Mouse (Mus musculus) MEL (cell line): ENCODE measurements at regions not wholly inside any gene's neighbourhood (a gene's known extent, or its start where the extent isn't known, plus 50 kb on each side); places are given as distances from the start of the nearest gene placed in this dataset.
A peak's percentile ranks its signal among the peaks of the same experiment; 100 is the strongest.

ENCODE experiments used
- DNase-seq: peaks from one replicate; pipeline ENCODE4 v3.0.0; 2011; ENCODE audit warnings: low read depth, low spot score
- H3K27ac ChIP-seq: 2 replicates; pipeline ENCODE4 v1.5.1; 2012; ENCODE audit warnings: low read depth, mild to moderate bottlenecking, control low read depth, low read length, moderate library complexity; ENCODE audit not compliant: control insufficient read depth
- H3K27me3 ChIP-seq, 2 experiments: fragments of 150-350 bp in 1 of 2; sonication (generic) in 1 of 2; 2 replicates each; pipeline ENCODE4 v1.6.1; 2012; ENCODE audit warnings: low read length in 2 of 2, mild to moderate bottlenecking in 2 of 2, improper control_type of control experiment in 1 of 2, moderate library complexity in 1 of 2; ENCODE audit not compliant: insufficient read depth in 2 of 2, control insufficient read depth in 1 of 2
- H3K36me3 ChIP-seq, 2 experiments: 2 replicates each; pipeline ENCODE4 v1.6.1; 2012 to 2014; ENCODE audit warnings: low read length in 2 of 2, improper control_type of control experiment in 1 of 2, inconsistent platforms in 1 of 2, mild to moderate bottlenecking in 1 of 2; ENCODE audit not compliant: insufficient read depth in 2 of 2, control insufficient read depth in 1 of 2
- H3K4me1 ChIP-seq, 2 experiments: fragments of 150-350 bp in 1 of 2; sonication (generic) in 1 of 2; 2 replicates each; pipeline ENCODE4 v1.6.1; 2012; ENCODE audit warnings: low read length in 2 of 2, improper control_type of control experiment in 1 of 2, mild to moderate bottlenecking in 1 of 2; ENCODE audit not compliant: insufficient read depth in 2 of 2, control insufficient read depth in 1 of 2
- H3K4me3 ChIP-seq, 2 experiments: fragments of 150-350 bp in 1 of 2; sonication (generic) in 1 of 2; 2 replicates each; pipeline ENCODE4 v1.5.1; 2012; ENCODE audit warnings: low read depth in 2 of 2, low read length in 2 of 2, mild to moderate bottlenecking in 2 of 2, moderate library complexity in 2 of 2, control low read depth in 1 of 2, improper control_type of control experiment in 1 of 2; ENCODE audit not compliant: control insufficient read depth in 1 of 2, insufficient read depth in 1 of 2
- H3K79me2 ChIP-seq: 2 replicates; pipeline ENCODE4 v1.6.1; 2012; ENCODE audit warnings: mild to moderate bottlenecking, low read length, moderate library complexity; ENCODE audit not compliant: control insufficient read depth, poor library complexity, insufficient read depth
- H3K9ac ChIP-seq: 2 replicates; pipeline ENCODE4 v1.6.1; 2012; ENCODE audit warnings: low read depth, mild to moderate bottlenecking, control low read depth, low read length, moderate library complexity; ENCODE audit not compliant: control insufficient read depth, poor library complexity, severe bottlenecking
- H3K9me3 ChIP-seq: fragments of 150-350 bp; sonication (generic); replicated peaks from 2 replicates; pipeline ENCODE4 v1.6.1; 2012; ENCODE audit warnings: mild to moderate bottlenecking, low read length, improper control_type of control experiment, moderate library complexity; ENCODE audit not compliant: insufficient read depth
- BHLHE40 ChIP-seq: IDR thresholded peaks from 2 replicates; pipeline ENCODE4 v1.6.1; 2012; ENCODE audit warnings: low read depth, mild to moderate bottlenecking, inconsistent platforms, low read length, improper control_type of control experiment, borderline replicate concordance
- CHD1 ChIP-seq: IDR thresholded peaks from 2 replicates; pipeline ENCODE4 v1.6.1; 2012; ENCODE audit warnings: low read depth, mild to moderate bottlenecking, inconsistent platforms, low read length, improper control_type of control experiment
- CHD2 ChIP-seq: IDR thresholded peaks from 2 replicates; pipeline ENCODE4 v1.6.1; 2011; ENCODE audit warnings: low read length, improper control_type of control experiment
- ELF1 ChIP-seq: IDR thresholded peaks from 2 replicates; pipeline ENCODE4 v1.6.1; 2014; ENCODE audit warnings: low read depth, mild to moderate bottlenecking, inconsistent platforms, low read length, improper control_type of control experiment, moderate library complexity
- EP300 ChIP-seq, 2 experiments: IDR thresholded peaks; 2 replicates each; pipeline ENCODE4 v1.6.1; 2011; ENCODE audit warnings: improper control_type of control experiment in 2 of 2, low read length in 2 of 2, low read depth in 1 of 2, mild to moderate bottlenecking in 1 of 2
- GABPA ChIP-seq: IDR thresholded peaks from 2 replicates; pipeline ENCODE4 v1.6.1; 2012; ENCODE audit warnings: low read depth, mild to moderate bottlenecking, inconsistent platforms, low read length, improper control_type of control experiment, moderate library complexity
- GATA1 ChIP-seq: IDR thresholded peaks from 2 replicates; pipeline ENCODE4 v1.6.1; 2011; ENCODE audit warnings: low read depth, low read length, improper control_type of control experiment
- HCFC1 ChIP-seq: IDR thresholded peaks from 2 replicates; pipeline ENCODE4 v1.6.1; 2012; ENCODE audit warnings: low read depth, mild to moderate bottlenecking, inconsistent platforms, low read length, improper control_type of control experiment, moderate library complexity
- MAFK ChIP-seq: IDR thresholded peaks from 2 replicates; pipeline ENCODE4 v1.6.1; 2011; ENCODE audit warnings: low read depth, mild to moderate bottlenecking, low read length, improper control_type of control experiment, borderline replicate concordance
- MAX ChIP-seq: IDR thresholded peaks from 2 replicates; pipeline ENCODE4 v1.6.1; 2011; ENCODE audit warnings: low read length, improper control_type of control experiment
- MAZ ChIP-seq: IDR thresholded peaks from 2 replicates; pipeline ENCODE4 v1.6.1; 2012; ENCODE audit warnings: low read depth, mild to moderate bottlenecking, inconsistent platforms, low read length, improper control_type of control experiment
- MEF2A ChIP-seq: IDR thresholded peaks from 2 replicates; pipeline ENCODE4 v1.6.1; 2014; ENCODE audit warnings: low read depth, mild to moderate bottlenecking, inconsistent platforms, low read length, improper control_type of control experiment; ENCODE audit not compliant: poor library complexity, insufficient replicate concordance, severe bottlenecking; ENCODE audit errors: extremely low read depth
- MXI1 ChIP-seq: IDR thresholded peaks from 2 replicates; pipeline ENCODE4 v1.6.1; 2011; ENCODE audit warnings: mild to moderate bottlenecking, low read depth, low read length, improper control_type of control experiment
- MYB ChIP-seq: IDR thresholded peaks from 2 replicates; pipeline ENCODE4 v1.6.1; 2011; ENCODE audit warnings: mild to moderate bottlenecking, low read depth, low read length, improper control_type of control experiment
- MYC ChIP-seq: IDR thresholded peaks from 2 replicates; pipeline ENCODE4 v1.6.1; 2011; ENCODE audit warnings: low read depth, mild to moderate bottlenecking, low read length, improper control_type of control experiment, moderate library complexity
- NELFE ChIP-seq: IDR thresholded peaks from 2 replicates; pipeline ENCODE4 v1.6.1; 2011; ENCODE audit warnings: low read depth, low read length, improper control_type of control experiment
- POLR2A ChIP-seq, 2 experiments: IDR thresholded peaks; 2 replicates each; pipeline ENCODE4 v1.6.1; 2011 to 2012; ENCODE audit warnings: low read length in 2 of 2, mild to moderate bottlenecking in 2 of 2, control low read depth in 1 of 2, improper control_type of control experiment in 1 of 2, low read depth in 1 of 2, moderate library complexity in 1 of 2; ENCODE audit not compliant: control insufficient read depth in 1 of 2, insufficient read depth in 1 of 2, poor library complexity in 1 of 2
- POLR2AphosphoS2 ChIP-seq: IDR thresholded peaks from 2 replicates; pipeline ENCODE4 v1.6.1; 2011; ENCODE audit warnings: low read length, improper control_type of control experiment
- POLR2AphosphoS5 ChIP-seq: IDR thresholded peaks from 2 replicates; pipeline ENCODE4 v1.6.1; 2012; ENCODE audit warnings: low read depth, borderline replicate concordance, mild to moderate bottlenecking, inconsistent platforms, low read length, moderate library complexity, mixed read lengths
- RCOR1 ChIP-seq: IDR thresholded peaks from 2 replicates; pipeline ENCODE4 v1.6.1; 2012; ENCODE audit warnings: low read depth, mild to moderate bottlenecking, inconsistent platforms, low read length, improper control_type of control experiment
- SMC3 ChIP-seq: IDR thresholded peaks from 2 replicates; pipeline ENCODE4 v1.6.1; 2011; ENCODE audit warnings: low read depth, low read length, improper control_type of control experiment
- TAL1 ChIP-seq: IDR thresholded peaks from 2 replicates; pipeline ENCODE4 v1.6.1; 2012; ENCODE audit warnings: mild to moderate bottlenecking, inconsistent platforms, low read length, moderate library complexity, mixed read lengths
- TCF12 ChIP-seq: IDR thresholded peaks from 2 replicates; pipeline ENCODE4 v1.6.1; 2014; ENCODE audit warnings: low read depth, mild to moderate bottlenecking, inconsistent platforms, low read length, improper control_type of control experiment, moderate library complexity
- UBTF ChIP-seq: IDR thresholded peaks from 2 replicates; pipeline ENCODE4 v1.6.1; 2012; ENCODE audit warnings: low read depth, mild to moderate bottlenecking, inconsistent platforms, low read length, improper control_type of control experiment, moderate library complexity, borderline replicate concordance; ENCODE audit not compliant: insufficient read depth
- USF1 ChIP-seq: IDR thresholded peaks from 2 replicates; pipeline ENCODE4 v1.6.1; 2014; ENCODE audit warnings: low read depth, mild to moderate bottlenecking, inconsistent platforms, low read length, improper control_type of control experiment, moderate library complexity
- USF2 ChIP-seq, 2 experiments: IDR thresholded peaks; 2 replicates each; pipeline ENCODE4 v1.6.1; 2011 to 2012; ENCODE audit warnings: improper control_type of control experiment in 2 of 2, low read length in 2 of 2, borderline replicate concordance in 1 of 2, inconsistent platforms in 1 of 2, low read depth in 1 of 2, mild to moderate bottlenecking in 1 of 2; ENCODE audit not compliant: insufficient read depth in 1 of 2
- ZC3H11A ChIP-seq: IDR thresholded peaks from 2 replicates; pipeline ENCODE4 v1.6.1; 2012; ENCODE audit warnings: low read depth, mild to moderate bottlenecking, inconsistent platforms, low read length, improper control_type of control experiment
- ZKSCAN1 ChIP-seq: IDR thresholded peaks from 2 replicates; pipeline ENCODE4 v1.6.1; 2012; ENCODE audit warnings: low read depth, mild to moderate bottlenecking, inconsistent platforms, low read length, improper control_type of control experiment, moderate library complexity
- ZMIZ1 ChIP-seq: IDR thresholded peaks from 2 replicates; pipeline ENCODE4 v1.6.1; 2012; ENCODE audit warnings: low read depth, mild to moderate bottlenecking, inconsistent platforms, low read length, improper control_type of control experiment, moderate library complexity
- ZNF384 ChIP-seq: IDR thresholded peaks from 2 replicates; pipeline ENCODE4 v1.6.1; 2012; ENCODE audit warnings: low read depth, mild to moderate bottlenecking, inconsistent platforms, low read length, improper control_type of control experiment

DNA sequence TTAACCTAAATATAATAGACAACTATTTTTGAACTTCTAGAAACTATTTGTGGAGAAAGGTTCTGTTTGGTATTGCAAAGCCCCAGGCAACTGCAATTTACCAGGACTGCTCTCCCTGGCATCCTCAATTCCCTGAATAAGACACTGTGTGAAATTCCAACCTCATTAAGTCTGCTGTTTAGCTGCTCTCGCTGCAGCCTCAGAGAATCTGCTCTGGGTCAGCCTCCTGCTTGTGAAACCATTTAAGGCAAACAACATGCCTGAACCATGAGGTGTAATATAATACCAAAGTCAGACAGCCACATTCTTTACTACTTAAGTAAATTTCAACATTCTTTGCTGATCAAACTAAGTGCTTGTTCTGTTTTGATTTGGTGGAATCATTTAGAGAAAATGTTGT lies 1177.6 kb upstream of the Cited2 start:
- no peak for DNase-seq
- no peaks in the 10 kb centered on the region for H3K4me1 ChIP-seq
- no peak for TF ChIP-seq GABPA

DNA sequence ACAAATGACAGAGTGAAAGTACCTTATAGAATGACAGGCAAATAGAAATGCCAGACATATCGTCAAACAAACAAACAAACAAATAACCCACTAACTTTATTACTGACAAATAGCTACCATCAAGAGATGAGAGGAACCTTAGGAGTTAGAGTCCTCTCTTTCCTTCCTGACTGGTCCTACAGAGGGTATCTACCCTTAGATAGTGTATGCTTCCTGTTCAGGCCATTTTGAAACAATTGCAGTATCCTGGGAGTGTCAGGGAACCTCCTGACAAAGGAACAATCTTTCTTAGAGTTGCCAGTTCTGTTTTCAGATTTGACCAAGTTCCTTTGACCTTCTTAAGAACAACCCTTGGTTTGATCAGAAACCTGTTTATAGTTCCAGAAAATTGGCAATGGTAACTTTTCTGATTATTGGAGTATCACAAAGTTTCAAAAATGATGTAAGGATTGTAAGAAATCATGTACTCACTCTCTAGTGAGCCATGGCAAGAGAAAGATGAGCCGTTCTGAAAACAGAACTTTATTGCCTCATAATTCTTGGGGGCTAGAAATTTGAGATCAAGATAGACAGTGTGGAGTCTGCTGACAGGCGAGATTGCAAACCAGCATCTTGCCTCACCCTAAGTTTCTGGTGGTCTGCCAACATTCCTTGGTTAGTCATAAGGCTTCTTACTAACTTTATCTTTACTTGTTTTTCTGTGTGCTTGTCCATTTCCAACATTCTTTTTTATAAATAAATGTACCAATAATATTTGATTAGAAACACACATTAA lies 1170.0 kb upstream of the Cited2 start:
- Histone ChIP-seq H3K9me3 (no peaks in the 10 kb centered on the region), H3K36me3 (peaks cover 0 to 10% of the 10 kb centered on the region in 2 experiments; a peak in 2 of 4 replicates), H3K79me2 (no peaks in the 10 kb centered on the region), H3K9ac (peak overlapping the region; percentile 41), H3K27me3 (no peaks in the 10 kb centered on the region), H3K27ac (peak overlapping the region; percentile 27), H3K4me1 (peaks cover 3 to 9% of the 10 kb centered on the region in 2 experiments; a peak in 1 of 4 replicates), H3K4me3 (peak overlapping the region; percentile 37 to 46)
- DNase-seq, result peak; percentile 94
- TF ChIP-seq GATA1 (peak; percentile 93), RCOR1 (peak; percentile 92), ZC3H11A (no peak), HCFC1 (no peak), EP300 (IDR thresholded peaks at IDR 0.05; ENCODE audit: low read depth in 1 of 2, low read length in 2 of 2) (peak; percentile 91 to 94), MAZ (no peak), MXI1 (no peak), MYB (no peak), GABPA (no peak), POLR2A (IDR thresholded peaks at IDR 0.05; ENCODE audit: control insufficient read depth in 1 of 2, insufficient read depth in 1 of 2, low read depth in 1 of 2, low read length in 2 of 2, poor library complexity in 1 of 2) (no peak), ELF1 (no peak), UBTF (no peak), MYC (0 out of 2 replicates have a peak, but pooled peaks have one; percentile 35), USF1 (no peak), POLR2AphosphoS2 (no peak), MEF2A (no peak), MAFK (peak; percentile 27; the same call in 1 of the 2 replicates), BHLHE40 (peak; percentile 54; the same call in 1 of the 2 replicates), NELFE (no peak), CHD1 (no peak), MAX (no peak), USF2 (IDR thresholded peaks at IDR 0.05; ENCODE audit: borderline replicate concordance in 1 of 2, insufficient read depth in 1 of 2, low read depth in 1 of 2, low read length in 2 of 2) (no peak), CHD2 (no peak), TAL1 (peak; percentile 40; the same call in 1 of the 2 replicates), POLR2AphosphoS5 (no peak), SMC3 (no peak), ZKSCAN1 (no peak), TCF12 (peak; percentile 82), ZMIZ1 (no peak), ZNF384 (no peak)

More for the DNA sequence above, 1177.6 kb upstream of the Cited2 start:
- no peak overlapping the region for H3K4me3 ChIP-seq
- peaks cover 0 to 2% of the 10 kb centered on the region in 2 experiments; a peak in 1 of 4 replicates for H3K36me3 ChIP-seq
- H3K27me3 ChIP-seq, result no peaks in the 10 kb centered on the region
- no peak overlapping the region for H3K27ac ChIP-seq
- H3K9me3 ChIP-seq, result no peaks in the 10 kb centered on the region
- H3K79me2 ChIP-seq, result no peaks in the 10 kb centered on the region
- H3K9ac ChIP-seq, result no peak overlapping the region
